Mouse (Mus musculus) bone marrow, adult 2 months (tissue): ENCODE measurements around the gene Fcgr2b.

Experiments used
- CTCF ChIP-seq: fragments of 200-500 bp; IDR thresholded peaks from 2 replicates; pipeline ENCODE4 v1.5.1; 2011; ENCODE audit warnings: low read length, control low read depth; ENCODE audit not compliant: control insufficient read depth, insufficient read depth
- POLR2A ChIP-seq: fragments of 200-500 bp; IDR thresholded peaks from 2 replicates; pipeline ENCODE4 v1.6.1; 2011; ENCODE audit warnings: low read depth, mild to moderate bottlenecking, control low read depth, low read length, borderline replicate concordance; ENCODE audit not compliant: control insufficient read depth

- TF ChIP-seq CTCF = no peak
- no peak for TF ChIP-seq POLR2A
Measured at GRCm38 (mm10) chr1:170929245-170929644, 47.1 kb downstream of the Fcgr2b start.
